Mouse (Mus musculus): Measurements from ENCODE around the gene Cnot6l.

- TF ChIP-seq ZNF384 (IDR thresholded peaks at IDR 0.05; ENCODE audit: low read depth, low read length): no peak
- TF ChIP-seq HCFC1 (IDR thresholded peaks at IDR 0.05; ENCODE audit: borderline replicate concordance, insufficient read depth, low read length): no peak
- no peak for TF ChIP-seq MAFK (IDR thresholded peaks at IDR 0.05; ENCODE audit: insufficient read depth, low read depth, low read length)
Observed at GRCm38 (mm10) chr5:96201462-96202154, 37.6 kb upstream of the Cnot6l start.

Measured in ES-E14 (cell line).